Mouse (Mus musculus): ENCODE results near the gene Fgd2. TPM values are rescaled to one million over a fixed set of nuclear protein-coding genes. Genes with fewer than 3 reads are reported as not detected.

The Fgd2 gene
- polyA plus RNA-seq, 1 experiment = 14.7 TPM

GRCm38 (mm10) chr17:29396056-29396799 is 35.5 kb downstream of the Fgd2 start:
- DNase-seq (ENCODE audit: extremely low spot score in 1 of 2, low spot score in 1 of 2) = no peak

DNA sequence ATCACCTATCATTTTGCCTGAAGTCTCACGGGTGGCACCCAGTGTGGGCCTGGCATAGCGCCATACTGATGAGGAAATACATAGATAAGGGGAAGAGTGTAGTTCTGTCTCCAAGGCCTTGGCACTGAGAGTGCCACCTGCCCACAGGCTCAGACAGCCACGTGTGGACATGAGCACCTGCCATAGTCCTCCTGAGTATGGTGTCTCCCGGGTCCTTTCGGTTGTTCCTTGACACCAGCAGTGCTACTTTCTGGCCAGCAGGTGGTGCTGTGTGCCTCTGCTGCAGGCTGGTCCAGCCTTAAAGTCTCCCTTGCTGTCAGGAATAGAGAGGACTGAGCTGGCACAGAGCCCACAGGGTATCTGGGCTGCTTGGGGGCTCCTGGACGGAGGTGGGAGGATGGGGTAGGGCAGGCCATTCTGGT is 36.1 kb downstream of the Fgd2 start:
- peak; percentile 22 to 87 for DNase-seq (ENCODE audit: extremely low spot score in 1 of 2, low spot score in 1 of 2)

DNA sequence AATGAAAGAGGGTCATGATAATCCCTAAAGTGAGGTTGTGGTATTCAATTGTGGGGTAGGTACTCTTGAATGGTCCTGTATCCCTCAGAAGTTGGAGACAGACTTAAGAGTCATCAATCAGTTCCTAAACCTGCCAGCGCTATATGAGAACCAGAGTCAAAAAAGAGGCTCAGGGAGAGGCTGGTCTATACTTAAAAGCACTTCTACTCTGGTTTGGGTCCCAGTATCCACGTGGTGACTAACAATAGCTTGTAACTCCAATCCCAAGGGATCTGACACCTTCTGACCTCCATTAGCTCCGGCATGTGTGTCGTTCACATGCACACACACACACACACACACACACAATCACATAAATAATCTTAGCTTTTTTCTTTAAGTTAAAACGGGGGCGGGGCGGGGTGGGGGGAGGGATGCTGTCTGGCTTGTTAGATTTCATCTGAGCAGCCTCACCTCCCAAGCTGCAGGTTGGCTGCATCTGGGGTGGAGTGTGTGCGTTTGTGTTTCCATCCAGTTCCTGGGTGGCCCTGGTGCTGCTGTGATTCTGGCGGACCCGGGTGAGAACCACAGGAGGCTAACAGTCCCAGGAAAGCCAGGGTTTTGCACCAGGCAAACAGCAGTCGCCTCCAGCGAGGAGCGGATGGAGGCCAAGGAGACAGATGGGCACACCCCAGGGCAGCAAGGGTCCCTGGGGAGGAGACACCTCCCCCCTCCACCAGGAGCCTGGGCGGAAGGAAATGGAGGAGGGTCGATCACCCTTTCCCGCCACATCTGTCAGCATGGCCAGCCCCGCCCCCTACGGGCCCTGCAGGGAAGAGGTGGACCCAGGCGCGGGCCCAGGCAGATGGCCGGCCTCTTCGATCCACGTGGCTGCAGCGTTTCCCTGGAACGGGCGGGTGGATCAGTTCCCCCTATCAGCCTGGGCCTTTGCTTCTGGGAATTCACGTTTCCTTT is 37.0 kb downstream of the Fgd2 start:
- peak in 1 of 2 experiments; percentile 17 for DNase-seq (ENCODE audit: extremely low spot score in 1 of 2, low spot score in 1 of 2)

DNA sequence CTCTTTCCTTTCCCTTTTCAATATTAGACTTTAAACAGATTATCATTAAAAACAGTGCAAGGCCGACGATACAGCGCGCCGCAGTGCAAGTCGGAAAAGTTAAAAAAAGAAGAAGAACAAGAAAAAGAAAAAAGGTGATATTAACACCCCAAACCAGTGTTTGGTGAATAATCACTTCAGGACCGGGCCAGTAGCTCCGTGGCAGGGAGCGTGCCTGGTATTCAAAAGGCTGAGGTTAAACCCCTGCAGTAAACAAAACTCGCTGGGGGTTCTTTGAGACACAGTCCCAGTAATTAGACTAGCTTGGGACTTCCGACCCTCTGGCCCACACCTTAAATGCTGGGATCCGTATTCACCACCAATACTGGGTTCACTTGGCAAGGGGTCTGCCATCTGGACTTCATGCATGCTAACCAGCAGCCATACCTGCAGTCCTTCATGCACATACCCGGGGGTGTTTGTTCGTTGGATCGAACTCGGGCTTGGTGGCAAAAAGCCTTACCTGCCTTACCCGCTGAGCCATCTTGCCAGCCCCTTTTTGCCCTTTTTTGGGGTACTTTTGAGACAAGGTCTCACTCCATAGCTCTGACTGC is 37.8 kb downstream of the Fgd2 start:
- no peak for DNase-seq (ENCODE audit: extremely low spot score in 1 of 2, low spot score in 1 of 2)

DNA sequence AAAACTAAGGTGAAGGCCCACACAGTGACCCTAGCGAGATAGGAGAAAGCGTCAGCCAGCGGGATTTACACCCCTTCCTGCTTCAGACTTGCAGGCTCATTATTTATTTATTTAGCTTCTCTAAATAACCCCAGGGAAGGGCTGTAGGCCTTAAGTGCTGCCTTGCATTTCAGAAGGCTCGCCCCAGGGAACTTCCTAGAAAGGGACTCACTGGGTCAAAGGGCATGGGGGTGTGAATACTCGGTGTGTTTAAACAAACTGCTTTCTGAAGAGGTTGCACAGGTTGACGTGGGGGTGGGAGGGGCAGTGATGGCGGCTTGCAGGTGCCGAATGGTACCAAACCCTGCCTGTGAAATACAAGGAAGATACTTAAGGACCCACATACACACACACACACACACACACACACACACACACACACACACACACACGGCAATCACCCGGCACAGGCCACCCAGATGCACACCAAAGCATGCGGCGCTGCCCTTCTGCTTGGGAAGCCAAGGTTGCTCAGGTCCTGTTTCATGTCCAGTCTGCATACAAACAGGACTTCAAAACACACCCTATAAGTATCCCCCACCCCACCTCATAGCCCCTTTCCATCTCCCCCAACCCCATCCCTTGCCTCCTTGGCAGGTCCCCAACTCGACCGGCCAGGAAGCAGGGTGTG is 38.7 kb downstream of the Fgd2 start:
- no peak for DNase-seq (ENCODE audit: extremely low spot score in 1 of 2, low spot score in 1 of 2)

DNA sequence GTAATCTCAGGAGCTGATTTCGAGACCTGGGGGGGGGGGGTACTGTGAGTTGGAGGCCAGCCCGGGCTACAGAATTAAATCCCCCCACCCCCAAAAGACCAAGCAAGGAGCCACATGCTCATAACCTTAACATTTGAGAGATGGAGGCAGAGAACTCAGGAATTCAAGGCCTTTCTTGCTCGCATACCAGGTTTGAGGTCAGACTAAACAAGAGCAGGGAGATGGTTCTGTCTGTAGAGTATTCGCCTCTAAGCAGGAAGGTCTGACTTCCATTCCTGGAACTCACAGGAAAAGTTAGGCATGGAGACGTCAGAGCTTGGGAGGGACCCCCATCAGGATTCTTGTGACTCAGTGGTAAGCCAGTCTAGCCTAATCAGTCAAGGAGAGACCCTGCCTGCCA is 39.3 kb downstream of the Fgd2 start:
- DNase-seq (ENCODE audit: extremely low spot score in 1 of 2, low spot score in 1 of 2) = no peak

DNA sequence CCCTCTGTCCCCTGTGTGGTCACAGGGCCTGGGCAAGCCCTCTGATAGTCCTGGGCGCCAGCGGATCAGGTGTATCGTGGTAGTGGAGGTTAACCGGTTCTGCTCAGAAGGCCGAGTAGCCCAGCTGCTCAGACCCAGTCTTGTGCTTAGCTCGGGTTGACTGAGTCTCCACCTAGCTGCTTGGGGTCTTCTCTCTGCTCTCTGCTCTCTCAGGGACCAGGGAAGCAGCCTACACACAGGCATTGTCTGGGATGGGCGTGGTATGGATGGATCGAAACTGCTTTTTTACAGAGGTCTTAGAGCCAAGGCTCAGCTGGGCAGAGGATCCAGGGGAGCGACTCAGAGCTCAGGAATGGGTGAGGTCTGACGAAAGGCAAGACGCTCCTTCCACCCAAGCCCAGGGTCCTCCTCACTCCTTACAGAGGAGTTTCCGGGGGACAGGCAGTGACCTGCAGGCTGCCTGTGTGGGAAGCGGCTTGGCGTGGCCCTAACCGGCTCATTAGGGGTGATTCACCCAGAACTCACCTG is 41.1 kb downstream of the Fgd2 start:
- DNase-seq (ENCODE audit: extremely low spot score in 1 of 2, low spot score in 1 of 2) = no peak

DNA sequence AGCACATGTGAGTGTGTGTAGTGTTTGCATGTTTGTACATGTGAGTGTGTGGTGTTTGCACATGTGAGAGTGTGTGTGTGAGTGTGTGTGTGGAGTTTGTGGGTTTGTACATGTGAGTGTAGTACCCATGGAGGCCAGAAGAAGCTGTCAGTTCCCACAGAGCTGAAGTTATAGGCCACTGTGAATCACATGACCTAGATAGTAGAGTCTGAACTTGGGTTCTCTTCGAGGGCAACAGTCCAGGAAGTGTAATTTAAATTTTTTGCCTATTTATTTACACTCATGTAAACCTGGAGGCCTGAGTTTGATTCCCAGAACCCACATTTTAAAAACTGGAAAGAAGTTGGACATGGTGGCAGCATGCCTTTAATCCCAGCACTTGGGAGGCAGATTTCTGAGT is 42.5 kb downstream of the Fgd2 start:
- no peak for DNase-seq (ENCODE audit: extremely low spot score in 1 of 2, low spot score in 1 of 2)

DNA sequence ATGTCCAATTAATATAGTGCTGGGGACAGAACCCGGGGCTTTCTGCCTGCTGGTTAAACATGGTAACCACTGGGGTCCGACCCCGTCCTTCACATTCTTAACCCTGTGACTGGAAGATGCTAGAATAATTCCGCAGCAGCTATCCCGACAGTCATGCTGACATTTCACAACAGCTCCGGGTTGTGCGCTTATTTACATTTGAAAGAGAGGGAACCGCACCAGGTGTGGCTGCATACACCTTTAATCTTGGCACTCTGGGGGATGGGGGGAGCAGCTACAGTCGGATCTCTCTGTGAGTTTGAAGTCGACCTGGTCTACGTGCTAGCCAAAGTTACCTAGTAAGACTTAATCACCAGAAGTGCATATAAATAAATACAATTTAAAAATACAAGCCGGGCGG is 44.8 kb downstream of the Fgd2 start:
- DNase-seq (ENCODE audit: extremely low spot score in 1 of 2, low spot score in 1 of 2) = no peak

GRCm38 (mm10) chr17:29406077-29406476 is 45.4 kb downstream of the Fgd2 start:
- DNase-seq (ENCODE audit: extremely low spot score in 1 of 2, low spot score in 1 of 2) = no peak

DNA sequence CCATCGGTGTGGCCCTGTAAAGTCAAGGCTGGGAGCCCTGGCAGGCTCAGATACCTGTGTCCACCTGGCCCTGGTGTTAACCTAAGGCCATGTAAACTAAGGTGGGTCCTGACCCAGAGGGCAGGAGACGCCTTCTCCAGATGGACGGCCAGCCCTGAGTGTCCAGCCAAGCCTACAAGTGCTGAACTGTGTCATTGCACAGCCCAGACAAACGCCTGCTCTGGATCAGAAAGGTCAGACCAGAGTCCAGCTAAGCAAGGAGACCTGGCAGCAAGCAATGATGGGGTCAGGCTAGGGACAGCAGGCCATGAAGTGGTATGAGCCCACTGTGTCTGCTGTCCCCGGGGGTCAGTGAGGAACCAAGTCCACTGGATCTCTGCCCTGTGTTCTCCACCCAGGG is 46.7 kb downstream of the Fgd2 start:
- no peak for DNase-seq (ENCODE audit: extremely low spot score in 1 of 2, low spot score in 1 of 2)

DNA sequence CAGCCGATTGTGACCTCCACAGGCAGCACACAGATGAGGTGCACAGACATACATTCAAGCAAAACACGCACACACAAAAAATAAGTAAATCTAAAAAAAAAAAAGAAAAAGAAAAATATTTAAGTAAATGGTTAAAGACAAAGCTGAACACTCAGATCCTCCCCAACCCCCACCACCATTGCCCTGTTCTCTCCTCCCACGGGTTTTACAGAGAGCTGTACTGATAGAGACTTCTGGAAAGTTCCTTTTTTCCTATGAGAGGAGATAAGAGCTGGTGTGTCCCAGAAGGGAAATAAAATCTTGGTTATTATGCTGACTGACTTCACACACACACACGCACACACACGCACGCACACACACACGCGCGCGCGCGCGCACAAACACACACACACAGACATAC is 47.6 kb downstream of the Fgd2 start:
- DNase-seq (ENCODE audit: extremely low spot score in 1 of 2, low spot score in 1 of 2) = no peak

DNA sequence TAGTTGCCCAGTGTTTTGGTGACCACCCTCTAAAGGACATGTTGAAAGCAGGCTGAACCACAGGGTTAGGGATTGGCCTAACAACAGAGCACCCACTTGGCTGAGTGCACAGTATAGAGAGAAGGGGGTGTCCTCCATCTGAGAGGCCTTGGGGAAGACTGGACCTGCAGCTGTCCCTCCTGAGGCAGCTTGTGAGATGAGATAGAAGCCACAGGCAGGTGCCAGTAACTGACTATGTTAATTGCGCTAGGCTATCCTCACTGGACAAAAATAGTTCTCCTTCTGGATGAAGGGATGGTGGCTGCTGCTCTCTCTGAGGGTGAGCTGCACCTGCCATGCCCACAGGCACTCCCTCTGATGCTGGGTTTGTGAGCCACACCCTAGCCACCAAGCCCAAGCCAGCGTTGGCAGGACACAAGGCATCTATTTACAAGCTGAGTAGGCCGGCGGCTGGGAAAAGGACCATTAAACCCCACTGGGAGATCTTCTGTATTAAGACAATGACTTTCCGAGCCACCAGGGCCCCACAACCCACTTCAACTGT is 49.2 kb downstream of the Fgd2 start:
- no peak for DNase-seq (ENCODE audit: extremely low spot score in 1 of 2, low spot score in 1 of 2)

DNA sequence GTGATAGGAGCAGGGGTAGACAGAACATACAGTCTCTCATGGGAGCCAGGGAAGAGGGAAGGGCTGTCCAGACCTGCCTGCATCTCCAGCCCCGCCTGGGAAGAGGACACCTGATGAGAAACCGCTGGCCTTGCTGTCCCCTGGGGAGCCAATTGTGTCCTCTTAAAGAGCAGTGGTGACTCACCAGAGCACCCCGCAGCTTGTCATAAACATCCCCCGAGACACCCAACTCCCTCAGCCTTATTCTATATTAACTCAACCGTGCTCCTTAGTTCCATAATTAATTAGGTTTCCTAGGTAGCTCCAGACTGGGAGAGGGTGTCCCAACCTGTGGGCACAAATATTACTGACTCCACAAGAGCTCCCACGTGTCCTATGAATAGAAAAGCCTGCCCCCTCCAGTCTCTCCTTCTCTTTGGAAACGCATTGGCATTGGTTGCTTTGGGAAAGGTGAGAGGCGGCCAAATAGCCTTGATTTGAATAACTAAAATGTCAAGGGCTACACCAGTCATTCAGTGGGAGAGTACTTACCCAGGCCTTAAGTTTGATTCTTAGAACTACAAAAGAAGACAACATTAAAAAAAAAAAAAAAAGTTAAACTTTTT is 51.2 kb downstream of the Fgd2 start:
- peak in 1 of 2 experiments; percentile 9 for DNase-seq (ENCODE audit: extremely low spot score in 1 of 2, low spot score in 1 of 2)

DNA sequence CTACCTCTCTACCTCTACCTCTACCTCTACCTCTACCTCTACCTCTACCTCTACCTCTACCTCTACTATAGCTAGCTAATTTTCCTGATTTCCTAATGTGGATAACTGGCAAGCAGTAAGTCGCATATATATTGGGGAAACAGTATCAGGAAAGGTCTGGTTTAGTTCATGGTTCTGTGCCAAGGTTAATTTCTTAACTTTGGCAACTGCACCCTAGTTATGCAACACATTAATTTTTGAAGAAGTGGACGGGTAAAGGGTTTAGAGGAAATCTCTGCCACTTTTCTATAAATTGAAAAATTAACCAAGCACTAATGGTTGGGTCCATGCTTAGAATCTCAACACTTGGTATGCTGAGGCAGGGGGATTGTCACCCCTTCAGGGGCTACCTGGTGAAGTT is 53.9 kb downstream of the Fgd2 start:
- no peak for DNase-seq (ENCODE audit: extremely low spot score in 1 of 2, low spot score in 1 of 2)

- DNase-seq (ENCODE audit: extremely low spot score in 1 of 2, low spot score in 1 of 2) = no peak
Measured at GRCm38 (mm10) chr17:29415761-29416662, 55.3 kb downstream of the Fgd2 start.

DNA sequence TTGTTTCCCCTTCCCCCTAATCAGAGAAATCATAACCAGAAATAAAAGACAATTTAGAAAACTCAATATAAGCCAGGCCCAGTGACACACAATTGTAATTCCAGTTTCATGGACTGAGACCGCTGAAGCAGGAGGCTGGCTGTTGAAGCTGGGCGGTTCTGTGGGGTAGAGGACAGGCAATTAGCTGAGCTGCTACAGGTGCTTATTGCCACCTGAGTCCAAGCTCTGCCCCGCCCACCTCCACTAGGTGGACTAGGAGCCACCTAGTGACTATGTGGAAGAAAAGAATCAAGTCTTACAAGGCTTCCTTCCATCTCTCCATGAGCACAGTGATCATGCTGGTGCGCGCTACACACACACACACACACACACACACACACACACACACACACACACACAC is 56.0 kb downstream of the Fgd2 start:
- no peak for DNase-seq (ENCODE audit: extremely low spot score in 1 of 2, low spot score in 1 of 2)

GRCm38 (mm10) chr17:29418758-29419380 is 58.2 kb downstream of the Fgd2 start:
- no peak for DNase-seq (ENCODE audit: extremely low spot score in 1 of 2, low spot score in 1 of 2)
